Mouse (Mus musculus) C2C12 (cell line): ENCODE data around the gene Slc1a7.

Experiments
- CTCF ChIP-seq: IDR thresholded peaks from one replicate; pipeline ENCODE4 v1.5.1; 2011; ENCODE audit not compliant: control insufficient read depth, insufficient read depth, insufficient read length
- USF1 ChIP-seq: IDR thresholded peaks from one replicate; pipeline ENCODE4 v1.6.1; 2011; ENCODE audit warnings: low read depth, mild to moderate bottlenecking, control low read depth, moderate library complexity

GRCm38 (mm10) chr4:107933239-107933638 lies 34.9 kb upstream of the Slc1a7 start:
- TF ChIP-seq CTCF = no peak
- no peak for TF ChIP-seq USF1
